Mouse (Mus musculus) brain, embryonic 14.5 days (tissue): ENCODE measurements around the gene Atp8b4.

Experiments
- CTCF ChIP-seq: fragments of 200-500 bp; IDR thresholded peaks from 2 replicates; pipeline ENCODE4 v1.5.1; 2012; ENCODE audit warnings: inconsistent platforms, mild to moderate bottlenecking, moderate library complexity, borderline replicate concordance; ENCODE audit not compliant: insufficient read depth, insufficient read length; ENCODE audit errors: extremely low read depth
- POLR2A ChIP-seq: fragments of 200-500 bp; IDR thresholded peaks from 2 replicates; pipeline ENCODE4 v1.6.1; 2012; ENCODE audit warnings: mild to moderate bottlenecking, inconsistent platforms, borderline replicate concordance; ENCODE audit not compliant: poor library complexity, insufficient read depth, insufficient read length, severe bottlenecking; ENCODE audit errors: extremely low read depth

DNA sequence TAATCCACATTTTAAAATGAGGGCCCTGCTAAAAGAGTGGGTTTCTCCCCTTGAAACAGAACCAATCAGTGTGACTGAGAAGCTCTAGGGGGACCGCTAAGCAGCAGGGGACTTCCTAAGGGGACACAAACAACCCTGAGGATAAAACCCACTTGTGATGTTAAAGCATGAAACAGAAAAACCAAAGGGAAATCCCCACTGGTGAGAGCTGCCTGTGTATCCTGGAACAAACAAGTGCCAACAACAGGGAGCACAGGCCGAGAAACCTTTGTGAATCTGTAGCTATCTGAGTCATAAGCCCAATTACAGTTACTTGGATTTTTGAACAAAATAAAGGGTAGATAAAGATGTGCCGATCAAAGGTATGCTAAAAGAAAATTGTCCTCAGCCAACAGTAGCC is 168.7 kb downstream of the Atp8b4 start:
- no peak for TF ChIP-seq CTCF
- no peak for TF ChIP-seq POLR2A
